Mouse (Mus musculus) hindbrain, postnatal 0 days (tissue): ENCODE results near the gene Wars2. TPM values are rescaled to one million over a fixed set of nuclear protein-coding genes. Genes with fewer than 3 reads are reported as not detected.
A peak's percentile ranks its signal among the peaks of the same experiment; 100 is the strongest.

Source experiments
- ATAC-seq: fragments of 200-750 bp; cut with Nextera tagmentation; 2 replicates; pipeline ENCODE4 v1.8.0; 2017; ENCODE audit warnings: mild to moderate bottlenecking, moderate TSS enrichment, moderate library complexity
- DNase-seq: peaks from one replicate; pipeline ENCODE4 v3.0.0-alpha.2; 2015; ENCODE audit warnings: low spot score
- H3K27ac ChIP-seq: fragments of 300-500 bp; sonication (generic); 2 replicates; pipeline ENCODE4 v1.5.1; 2014; ENCODE audit warnings: mild to moderate bottlenecking
- H3K27me3 ChIP-seq: fragments of 300-500 bp; sonication (generic); 2 replicates; pipeline ENCODE4 v1.6.1; 2014; ENCODE audit warnings: low read length, mixed read lengths; ENCODE audit not compliant: insufficient read depth
- H3K36me3 ChIP-seq: fragments of 300-500 bp; sonication (generic); 2 replicates; pipeline ENCODE4 v1.6.1; 2014; ENCODE audit warnings: low read length, mixed read lengths; ENCODE audit not compliant: insufficient read depth
- H3K4me1 ChIP-seq: fragments of 300-500 bp; sonication (generic); 2 replicates; pipeline ENCODE4 v1.6.1; 2014; ENCODE audit warnings: antibody characterized with exemption, low read length, mixed read lengths; ENCODE audit not compliant: insufficient read depth
- H3K4me2 ChIP-seq: fragments of 300-500 bp; sonication (generic); 2 replicates; pipeline ENCODE4 v1.6.1; 2014; ENCODE audit warnings: low read depth, mild to moderate bottlenecking, low read length, moderate library complexity, mixed read lengths
- H3K4me3 ChIP-seq: fragments of 300-500 bp; sonication (generic); 2 replicates; pipeline ENCODE4 v1.5.1; 2014; ENCODE audit warnings: low read length
- H3K9ac ChIP-seq: fragments of 300-500 bp; sonication (generic); replicated peaks from 2 replicates; pipeline ENCODE4 v1.6.1; 2014; ENCODE audit warnings: mild to moderate bottlenecking, low read length, moderate library complexity, mixed read lengths
- H3K9me3 ChIP-seq: fragments of 300-500 bp; sonication (generic); 2 replicates; pipeline ENCODE4 v1.6.1; 2016; ENCODE audit warnings: low read length, mixed read lengths
- CTCF ChIP-seq: IDR thresholded peaks from 2 replicates; pipeline ENCODE4 v1.5.1; 2016; ENCODE audit warnings: antibody characterized with exemption, control low read depth, low read depth
- WGBS: fragments of 180-500 bp; shearing (Covaris S2); extraction: QIAGEN DNeasy Blood & Tissue Kit; methylation state at CpG from one replicate; pipeline ENCODE4 v1.1.7; 2014; 5-methylcytosine and 5-hydroxymethylcytosine counted together
- polyA plus RNA-seq: library from polyadenylated mRNA; unstranded; fragments of >200 nt; fragmentation: Nextera tagmentation; extraction: Ambion mirVana; gene quantifications from 2 replicates; pipeline ENCODE4 v1.2.1, GENCODE M21; 2015
- total RNA-seq: library from RNA; depleted of rRNA; stranded (reverse); fragments of >200 nt; gene quantifications from 2 replicates; pipeline ENCODE4 v1.2.3, GENCODE M21; 2014

Wars2 gene
- total and polyA plus RNA-seq, 2 experiments from 2014 or later = 5.1 to 11.1 TPM

DNA sequence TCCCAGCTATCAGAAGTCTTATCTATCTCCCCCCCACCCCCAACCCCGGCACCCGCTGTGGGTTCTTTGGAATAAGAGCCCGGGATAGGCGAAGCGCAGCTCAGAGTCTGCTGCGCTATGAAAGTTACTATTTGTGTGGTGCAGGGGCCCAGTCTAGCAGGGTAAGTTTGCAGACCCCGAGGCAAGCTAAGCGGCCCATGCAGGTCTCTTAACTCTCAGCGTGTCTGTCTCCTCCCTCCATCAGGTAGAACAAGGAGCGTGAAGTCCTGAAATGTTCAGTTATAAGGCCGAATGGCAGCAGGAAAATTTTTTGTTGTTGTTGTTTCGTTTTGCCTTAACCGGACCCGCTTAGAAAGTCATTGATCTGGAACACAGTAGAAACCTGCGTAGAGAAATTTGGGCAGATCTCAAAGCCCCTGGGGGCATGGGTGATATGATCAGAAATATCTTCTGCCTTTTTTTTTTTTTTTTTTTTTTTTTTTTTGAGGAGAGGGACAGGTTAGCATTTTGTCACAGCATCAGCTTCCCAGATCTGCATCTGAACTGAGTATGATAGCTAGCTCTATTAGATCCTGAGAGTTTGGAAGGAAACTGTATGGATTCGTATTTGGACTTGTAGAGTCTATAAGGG lies 111.7 kb downstream of the Wars2 start:
- Histone ChIP-seq H3K9me3 (no peaks in the 10 kb centered on the region), H3K36me3 (no peaks in the 10 kb centered on the region), H3K4me2 (no peak overlapping the region), H3K4me1 (no peaks in the 10 kb centered on the region), H3K9ac (no peak overlapping the region), H3K27ac (no peak overlapping the region), H3K27me3 (peaks cover 90% of the 10 kb centered on the region), H3K4me3 (no peak overlapping the region)
- 2% methylated on average over 16 of the region's 16 CpGs for WGBS
- DNase-seq (no peak), ATAC-seq (no peak)
- TF ChIP-seq CTCF = no peak

DNA sequence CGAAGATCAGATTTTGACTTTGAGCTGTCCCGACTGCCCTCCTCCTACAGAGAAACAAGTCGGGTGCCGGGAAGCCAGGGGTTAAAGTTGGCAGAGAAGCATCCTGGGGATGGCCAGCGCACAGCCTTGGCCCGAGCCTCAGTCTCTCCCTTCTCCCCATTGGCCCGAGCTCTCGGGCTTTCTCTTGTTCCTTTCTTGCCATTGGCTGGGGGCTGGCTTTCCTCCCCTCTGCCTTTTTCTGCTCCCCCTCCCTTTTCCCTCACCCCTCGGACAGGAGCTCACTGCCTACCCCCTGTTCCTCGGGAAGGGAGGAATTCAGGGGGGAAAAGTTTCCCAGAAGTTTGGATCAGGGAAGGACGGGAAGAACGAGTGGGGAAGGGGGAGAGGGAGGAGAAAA lies 112.2 kb downstream of the Wars2 start:
- Histone ChIP-seq H3K4me3 (peak overlapping the region; percentile 28; the same call in 1 of the 2 replicates), H3K4me2 (peak overlapping the region; percentile 48), H3K36me3 (no peaks in the 10 kb centered on the region), H3K27ac (no peak overlapping the region), H3K9me3 (no peaks in the 10 kb centered on the region), H3K9ac (no peak overlapping the region), H3K4me1 (no peaks in the 10 kb centered on the region), H3K27me3 (peaks cover 90% of the 10 kb centered on the region)
- under 1% methylated on average over 12 of the region's 12 CpGs for WGBS
- DNase-seq (no peak), ATAC-seq (no peak)
- TF ChIP-seq CTCF = no peak

DNA sequence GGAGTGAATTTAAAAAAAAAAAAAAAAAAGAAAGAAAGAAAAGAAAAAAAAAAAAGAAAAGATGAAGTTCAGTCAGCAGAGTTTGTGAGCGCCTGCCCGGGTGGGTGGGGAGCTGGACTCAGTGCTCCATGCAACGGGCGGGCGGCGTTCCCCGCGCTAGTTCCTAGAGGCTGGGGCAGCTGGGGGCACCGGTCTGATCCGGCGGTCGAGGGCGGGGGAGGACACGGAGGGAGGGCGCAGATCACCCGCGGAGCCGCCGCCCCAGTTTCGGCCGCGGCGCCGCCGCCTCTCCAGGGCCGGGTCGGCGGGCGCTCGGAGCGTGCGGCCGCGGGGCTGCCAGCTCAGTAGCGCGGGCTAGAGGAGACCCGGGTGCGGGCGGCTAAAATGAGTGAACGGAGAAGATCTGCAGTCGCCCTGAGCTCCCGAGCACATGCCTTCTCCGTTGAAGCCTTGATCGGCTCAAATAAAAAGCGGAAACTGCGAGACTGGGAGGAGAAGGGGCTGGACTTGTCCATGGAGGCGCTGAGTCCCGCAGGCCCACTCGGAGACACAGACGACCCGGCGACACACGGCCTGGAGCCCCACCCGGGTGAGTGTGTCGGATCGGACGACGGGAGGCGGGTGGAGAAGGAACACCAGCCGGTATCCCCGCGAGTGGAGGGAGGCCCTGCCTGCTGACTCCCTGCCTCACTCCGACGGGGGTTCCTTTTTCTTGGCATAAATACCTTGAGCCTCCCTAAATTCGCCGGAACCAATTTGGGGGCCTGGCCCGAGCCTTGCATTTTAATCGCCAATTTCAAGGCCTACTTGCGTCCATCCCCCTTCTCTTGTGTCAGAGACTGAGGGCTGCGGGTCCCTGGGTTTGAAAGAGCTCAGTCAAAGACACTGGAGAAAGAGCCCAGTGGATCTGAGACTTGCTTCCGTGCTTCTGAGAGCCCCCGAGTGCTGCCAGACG lies 112.9 kb downstream of the Wars2 start:
- H3K9me3 ChIP-seq = no peaks in the 10 kb centered on the region
- TF ChIP-seq CTCF = no peak
- WGBS = under 1% methylated on average over 69 of the region's 73 CpGs
- peak overlapping the region; percentile 48 for H3K4me2 ChIP-seq
- DNase-seq (no peak), ATAC-seq (peak; percentile 36; the same call in 1 of the 2 replicates)
- H3K36me3 ChIP-seq = no peaks in the 10 kb centered on the region
- H3K27me3 ChIP-seq = peaks cover 92% of the 10 kb centered on the region
- H3K4me3 ChIP-seq = peak overlapping the region; percentile 28
- H3K27ac ChIP-seq = no peak overlapping the region
- H3K4me1 ChIP-seq = no peaks in the 10 kb centered on the region
- H3K9ac ChIP-seq = no peak overlapping the region

DNA sequence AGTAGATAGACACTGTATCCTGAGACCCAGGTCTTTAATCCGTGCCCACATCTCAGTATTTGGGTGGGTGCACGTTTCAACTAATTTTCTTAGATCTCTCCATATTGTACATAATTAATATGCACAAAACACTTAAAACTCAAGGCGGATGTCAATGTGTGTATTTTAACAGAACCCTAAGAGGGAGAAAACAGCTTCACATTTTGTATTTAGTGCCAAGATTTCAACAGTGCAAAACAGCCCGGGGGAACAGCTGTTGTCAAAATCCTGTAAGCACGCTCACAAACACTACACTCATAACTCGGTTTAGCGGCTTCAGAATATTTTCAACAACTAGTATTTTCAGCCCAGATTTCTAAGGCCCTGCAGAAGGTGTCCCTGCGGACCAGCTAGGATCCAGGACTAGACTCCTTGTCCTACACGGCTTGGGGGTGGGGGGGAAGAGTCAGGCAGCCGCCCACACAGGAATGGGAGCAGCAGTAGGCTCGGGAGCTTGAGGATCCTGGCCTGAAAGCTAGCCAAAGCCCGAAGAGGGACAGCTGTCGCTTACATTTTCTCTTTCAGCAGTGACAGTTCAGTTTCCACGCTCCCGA lies 113.8 kb downstream of the Wars2 start:
- H3K4me3 ChIP-seq = peak overlapping the region; percentile 28
- ATAC-seq = no peak
- 3% methylated on average over 15 of the region's 15 CpGs for WGBS
- H3K4me2 ChIP-seq = no peak overlapping the region
- no peaks in the 10 kb centered on the region for H3K4me1 ChIP-seq
- peaks cover 92% of the 10 kb centered on the region for H3K27me3 ChIP-seq
- H3K9ac ChIP-seq = no peak overlapping the region
- H3K36me3 ChIP-seq = no peaks in the 10 kb centered on the region
- no peak for DNase-seq
- no peaks in the 10 kb centered on the region for H3K9me3 ChIP-seq
- no peak overlapping the region for H3K27ac ChIP-seq
- TF ChIP-seq CTCF = no peak

DNA sequence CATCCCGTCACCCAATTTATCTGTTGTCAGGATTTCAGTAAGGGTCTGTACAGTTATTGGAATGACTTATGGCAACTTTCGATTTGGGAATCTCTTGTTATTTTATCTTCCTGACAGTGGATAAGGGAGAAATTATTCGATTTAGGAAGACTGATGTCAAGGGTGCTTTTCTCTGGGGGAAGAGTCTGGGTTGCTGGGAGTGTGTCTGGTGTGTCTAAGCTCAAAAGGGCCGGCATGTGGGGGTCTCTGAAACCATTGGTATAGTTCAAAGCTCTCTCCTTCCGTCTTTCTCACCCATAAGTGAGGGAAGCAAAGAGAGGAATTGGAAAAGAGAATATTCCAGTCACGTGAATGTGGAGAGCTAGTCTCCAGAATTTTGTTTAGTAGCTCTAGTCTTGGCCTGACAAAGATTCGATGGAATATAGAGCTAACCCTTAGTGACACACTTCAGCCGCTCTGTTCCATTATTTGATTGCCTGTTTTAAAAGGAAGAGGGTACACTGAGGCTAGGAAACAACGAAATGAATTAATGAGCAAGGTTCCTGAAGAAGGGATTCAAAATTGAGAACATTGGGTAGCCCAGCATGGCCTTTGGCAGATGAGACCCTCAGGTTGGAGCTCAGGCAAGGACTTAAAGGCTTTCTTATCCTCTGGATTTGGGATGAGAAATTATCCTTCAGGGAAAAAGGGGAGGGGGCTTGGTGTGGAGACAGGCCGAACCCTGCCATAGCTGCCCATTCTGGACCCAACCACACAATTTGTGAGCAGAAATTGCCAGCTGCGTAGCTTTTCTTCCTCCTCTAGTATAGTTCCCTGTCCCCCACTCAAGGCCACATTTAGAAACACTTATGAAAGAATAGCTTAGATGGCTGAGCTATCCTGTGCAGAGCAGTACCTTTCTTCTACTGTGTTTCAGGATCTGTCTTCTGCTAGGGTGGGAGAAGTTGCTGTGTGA lies 114.8 kb downstream of the Wars2 start:
- Histone ChIP-seq H3K9me3 (no peaks in the 10 kb centered on the region), H3K4me3 (no peak overlapping the region; the same call in 1 of the 2 replicates), H3K4me1 (no peaks in the 10 kb centered on the region), H3K4me2 (no peak overlapping the region), H3K36me3 (no peaks in the 10 kb centered on the region), H3K27ac (no peak overlapping the region), H3K9ac (no peak overlapping the region), H3K27me3 (peaks cover 89% of the 10 kb centered on the region)
- ATAC-seq (no peak), DNase-seq (no peak)
- 9% methylated on average over 11 of the region's 11 CpGs for WGBS
- TF ChIP-seq CTCF = no peak

DNA sequence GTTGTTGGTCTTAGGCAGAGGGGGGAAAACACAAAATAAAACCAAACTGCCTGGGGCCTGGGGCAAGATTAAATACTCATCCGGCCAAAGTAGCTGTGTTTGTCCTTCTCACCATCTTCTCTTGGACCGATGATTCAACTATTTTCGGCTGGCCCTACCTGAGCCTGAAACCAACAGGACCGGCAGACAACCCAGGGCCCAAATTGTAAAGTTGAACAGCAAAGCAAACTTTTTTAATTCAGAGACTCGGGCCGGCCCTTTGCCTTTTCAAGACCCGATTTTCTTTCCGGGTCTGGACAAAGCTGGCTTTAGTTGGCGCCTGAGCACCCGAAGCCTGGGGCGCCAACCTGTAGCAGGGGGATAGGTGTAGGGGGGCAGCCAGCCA lies 115.5 kb downstream of the Wars2 start:
- Histone ChIP-seq H3K4me3 (no peak overlapping the region), H3K4me2 (no peak overlapping the region), H3K9me3 (no peaks in the 10 kb centered on the region), H3K27me3 (peaks cover 89% of the 10 kb centered on the region), H3K27ac (no peak overlapping the region), H3K9ac (no peak overlapping the region), H3K36me3 (no peaks in the 10 kb centered on the region), H3K4me1 (no peaks in the 10 kb centered on the region)
- no peak for DNase-seq
- TF ChIP-seq CTCF = no peak
- no peak for ATAC-seq
- 5% methylated on average over 11 of the region's 11 CpGs for WGBS
